Mouse (Mus musculus) thymus, postnatal 25 days (tissue): Measurements from ENCODE around the gene Bcl2l11.

Experiments used
- DNase-seq: peaks from one replicate; pipeline ENCODE4 v3.0.0; 2022

Bcl2l11 gene

DNA sequence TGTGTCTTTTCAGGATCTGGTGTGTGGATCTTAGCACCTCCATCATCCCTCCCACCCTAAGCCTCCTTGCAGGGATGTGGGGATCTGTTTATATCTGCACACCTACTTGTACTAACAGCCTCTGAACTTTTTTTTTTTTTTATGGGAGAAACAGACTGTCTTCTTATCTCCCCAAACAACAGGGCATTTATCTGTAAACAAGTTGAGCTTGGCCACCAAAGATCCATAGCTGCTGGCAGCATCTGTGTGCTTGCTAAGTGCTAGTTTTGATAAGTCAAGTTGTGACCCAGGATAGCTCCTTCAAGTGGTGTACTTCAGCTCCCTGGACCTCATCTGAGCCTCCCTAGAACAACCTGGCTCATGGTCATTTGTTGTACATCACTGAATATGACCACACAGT is 18.2 kb downstream of the Bcl2l11 start:
- DNase-seq, result no peak

DNA sequence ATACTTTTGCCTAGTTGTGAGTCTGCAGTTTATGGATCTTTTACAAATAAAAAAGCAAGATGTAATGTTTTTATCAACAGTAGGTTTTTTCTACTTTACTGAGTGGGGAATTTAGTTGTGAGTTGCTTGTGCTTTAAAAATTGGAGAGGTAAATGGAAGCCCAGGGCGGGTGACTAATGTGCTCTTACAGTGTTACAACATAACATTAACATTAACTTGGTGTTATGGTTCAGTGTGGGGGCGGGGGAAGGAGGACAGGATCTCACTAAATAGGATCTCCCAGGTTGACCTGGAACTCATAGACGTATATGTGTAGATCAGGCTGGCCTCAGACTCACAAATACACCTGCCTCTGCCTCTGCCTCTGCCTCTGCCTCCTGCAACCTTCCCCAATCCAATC is 19.6 kb downstream of the Bcl2l11 start:
- no peak for DNase-seq

DNA sequence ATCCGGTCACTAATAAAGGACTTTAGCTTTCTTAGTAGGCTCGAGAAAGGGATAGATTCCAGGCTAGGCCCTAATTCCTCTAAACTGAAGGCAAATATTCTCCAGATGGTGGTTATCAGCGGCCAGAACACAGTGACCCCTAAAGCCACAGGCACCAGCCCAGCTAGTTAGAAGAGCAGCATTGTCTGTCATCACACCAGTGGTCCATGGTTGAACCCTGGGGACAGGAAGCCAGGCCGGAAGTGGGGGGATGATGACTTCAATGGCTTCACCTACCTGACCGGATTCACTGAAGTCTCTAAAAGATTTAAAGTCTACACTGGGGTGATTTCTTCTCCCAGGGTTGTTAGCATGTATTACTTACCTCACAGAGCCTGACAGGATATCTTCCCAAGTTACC is 23.8 kb downstream of the Bcl2l11 start:
- no peak for DNase-seq

DNA sequence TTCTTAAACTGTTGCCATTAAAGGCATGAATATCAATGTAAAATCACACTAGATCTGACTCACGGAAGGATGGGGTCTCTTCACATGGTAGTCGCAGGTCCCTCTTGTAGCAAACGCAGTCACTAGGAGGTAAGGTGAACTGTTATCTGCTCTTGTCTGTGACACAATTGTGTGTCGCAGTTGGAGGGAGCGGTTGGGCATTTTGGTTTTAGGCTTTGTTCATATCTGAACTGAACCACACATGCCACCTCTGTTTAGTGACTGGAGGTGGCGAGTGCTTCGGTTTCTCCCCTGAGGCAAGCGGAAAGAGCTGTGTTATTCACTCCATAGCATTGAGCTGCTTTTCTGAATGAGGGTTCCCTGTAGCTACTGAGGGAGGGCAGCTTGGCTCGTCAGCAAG is 26.4 kb downstream of the Bcl2l11 start:
- no peak for DNase-seq

DNA sequence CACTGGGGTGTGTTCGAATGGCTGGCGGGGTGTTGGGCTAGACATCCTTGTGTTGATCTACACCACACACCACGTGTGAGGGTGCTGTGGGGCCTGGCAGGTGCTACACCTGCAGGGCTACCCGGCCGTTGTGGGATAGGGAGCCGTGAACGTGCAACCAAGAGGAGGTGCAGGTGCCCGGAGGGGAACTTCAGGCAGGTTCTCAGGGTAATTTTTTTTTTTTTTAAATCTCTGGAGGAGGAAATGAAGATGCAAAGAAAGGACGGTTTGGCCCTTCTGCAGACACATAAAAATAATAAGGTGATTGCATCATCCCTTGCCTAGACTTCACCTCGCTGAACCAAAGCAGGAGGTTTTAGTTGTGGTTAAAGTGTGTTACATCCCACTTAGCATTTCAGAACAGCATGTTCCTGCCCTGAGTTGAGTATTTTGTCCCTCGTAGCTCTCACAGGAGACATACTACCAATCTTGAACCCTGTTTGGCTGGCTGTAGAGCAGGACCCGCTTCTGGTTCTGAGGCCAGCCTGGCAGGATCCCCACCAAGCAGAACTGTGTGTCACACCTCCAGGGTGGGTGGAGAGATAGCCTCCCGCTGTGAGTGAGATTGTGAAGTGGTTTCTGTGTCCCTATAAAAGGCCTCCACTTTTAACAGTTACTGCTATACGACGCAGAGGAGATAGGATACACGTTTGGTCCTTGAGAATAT is 27.2 kb downstream of the Bcl2l11 start:
- DNase-seq, result peak; percentile 76

DNA sequence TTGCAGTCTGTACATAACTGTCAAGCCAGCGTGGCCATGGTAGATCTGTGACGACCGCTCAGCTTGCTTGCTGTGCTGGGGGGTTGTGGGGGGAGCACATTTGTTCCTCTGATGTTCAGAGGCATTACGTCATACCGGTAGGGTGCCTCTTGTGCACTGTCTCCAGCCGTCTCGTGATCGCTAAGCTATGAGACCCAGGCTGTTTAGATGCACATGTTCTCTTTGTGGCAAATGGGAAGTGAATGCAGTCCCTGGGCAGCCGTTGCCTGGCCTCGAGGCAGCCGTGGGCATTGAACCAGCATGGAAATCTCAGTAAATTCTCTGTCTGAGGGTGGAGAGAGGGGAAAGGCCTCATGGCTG is 27.7 kb downstream of the Bcl2l11 start:
- peak; percentile 65 for DNase-seq

DNA sequence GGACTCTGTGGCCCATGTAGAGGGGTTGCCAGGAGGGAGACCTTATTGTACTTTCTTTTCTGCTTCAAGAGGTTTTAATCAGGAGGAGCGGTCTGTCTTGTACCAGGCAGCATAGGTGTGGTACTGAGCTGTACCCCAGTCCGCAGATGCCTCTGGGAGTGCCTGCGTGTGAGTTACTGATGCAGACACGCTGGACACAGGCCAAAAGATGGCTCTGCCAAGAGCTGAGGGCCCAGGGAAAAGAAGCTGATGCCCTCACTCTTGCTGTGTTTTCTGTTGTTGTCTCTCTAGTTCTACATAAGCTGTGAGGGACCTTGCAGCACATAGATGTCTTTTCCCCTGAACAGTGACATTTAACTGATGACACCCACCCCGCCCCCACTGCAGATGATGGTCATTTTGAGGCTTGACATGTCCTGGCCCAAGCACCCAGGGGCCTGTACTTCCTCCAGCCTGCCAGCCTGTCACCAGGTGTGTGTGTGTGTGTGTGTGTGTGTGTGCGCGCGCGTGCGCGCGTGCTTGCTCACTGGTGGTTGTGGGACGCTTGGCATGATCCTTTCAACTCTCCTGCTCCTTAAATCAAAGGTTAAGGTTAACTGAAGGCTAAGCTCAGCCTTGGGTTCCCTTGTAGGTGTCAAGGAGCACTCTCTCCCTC is 29.7 kb downstream of the Bcl2l11 start:
- DNase-seq, result no peak

DNA sequence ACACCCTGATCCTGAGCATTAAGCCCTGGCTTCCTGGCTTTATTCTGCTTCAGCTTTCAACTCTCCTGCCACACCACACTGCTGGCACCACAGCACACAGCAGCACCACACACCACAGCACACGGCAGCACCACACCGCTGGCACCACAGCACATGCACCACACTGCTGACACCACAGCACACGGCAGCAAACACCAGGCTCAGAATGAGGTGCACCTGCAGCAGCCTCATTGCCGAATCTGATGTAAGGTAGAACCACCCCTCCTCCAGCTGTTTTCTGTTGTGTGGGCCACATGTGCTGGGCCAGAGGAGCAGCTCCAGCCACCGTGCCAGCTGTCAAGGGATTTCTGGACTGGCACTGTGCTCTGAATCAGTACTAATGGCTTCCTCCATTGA is 30.2 kb downstream of the Bcl2l11 start:
- peak; percentile 50 for DNase-seq

DNA sequence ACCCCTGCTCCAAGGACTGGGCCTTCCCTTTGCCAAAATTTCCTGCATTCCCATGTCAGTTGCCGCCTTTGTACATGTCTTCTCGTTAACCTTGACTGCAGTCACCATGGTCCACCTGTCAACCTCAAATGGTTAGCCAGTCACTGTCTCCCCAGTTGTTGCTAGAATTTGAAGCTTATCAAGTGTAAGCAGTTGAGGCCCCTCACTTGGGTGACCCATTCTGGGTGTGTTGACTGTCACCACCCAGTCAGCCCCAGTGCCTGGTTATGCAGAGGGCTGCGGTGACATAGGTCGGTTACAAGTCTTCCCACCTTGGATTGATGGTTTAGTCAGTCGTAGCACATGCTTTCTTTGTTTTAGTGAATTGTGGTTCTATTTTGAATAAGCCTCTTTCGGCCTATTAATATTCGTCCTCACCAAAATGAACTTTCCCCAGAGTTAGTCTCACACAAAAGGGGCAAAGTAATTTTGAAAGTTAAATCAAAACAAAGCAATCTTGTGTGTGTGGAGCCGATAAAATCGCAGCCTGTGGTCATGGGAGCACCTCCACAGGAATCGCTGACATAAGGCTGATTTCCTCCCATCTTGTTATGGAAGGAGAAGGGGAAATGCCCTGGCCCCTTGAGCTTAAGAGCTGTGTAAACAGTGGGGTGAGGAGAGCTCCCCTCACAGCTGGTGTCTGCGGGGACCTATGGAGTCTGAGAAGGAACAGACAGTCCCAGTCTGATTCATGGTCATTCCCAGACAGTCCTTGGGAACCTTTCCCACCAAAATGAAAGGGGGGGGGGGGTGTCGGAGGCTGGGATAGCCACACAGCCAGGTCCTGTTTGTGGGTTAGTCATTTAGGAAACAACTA is 30.9 kb downstream of the Bcl2l11 start:
- DNase-seq, result no peak

DNA sequence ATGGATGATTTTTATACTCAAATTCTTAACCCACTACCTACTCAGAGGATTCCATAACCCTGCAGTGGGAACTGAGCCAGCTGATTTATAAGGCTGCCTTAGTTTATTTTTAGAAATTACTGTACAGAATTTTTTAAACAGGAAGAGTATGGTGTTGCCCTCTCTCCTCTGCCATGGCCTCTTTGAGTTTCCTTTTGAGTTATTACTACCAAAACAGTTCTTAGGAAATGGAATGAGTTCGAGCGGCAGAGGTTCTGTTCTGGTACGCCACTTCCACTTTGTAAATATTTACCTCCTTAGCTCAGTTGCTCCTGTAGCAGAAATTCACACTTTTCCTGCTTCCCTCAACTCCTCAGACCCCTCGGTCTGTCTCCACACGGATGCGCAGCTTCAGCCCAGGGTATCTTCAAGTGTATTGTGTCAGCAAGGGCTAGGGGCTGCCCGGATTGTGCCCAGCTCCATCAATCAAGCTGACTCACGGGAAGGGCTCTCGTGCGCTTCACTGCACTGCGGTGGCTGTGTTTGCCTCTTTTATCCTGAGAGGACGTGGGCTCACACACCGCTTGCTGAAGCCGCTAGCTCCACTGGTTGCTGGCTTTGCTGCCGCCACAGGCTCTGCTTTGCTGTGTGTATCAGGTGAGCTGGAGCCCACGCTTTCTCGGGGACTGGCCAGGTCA is 33.0 kb downstream of the Bcl2l11 start:
- DNase-seq, result peak; percentile 33

DNA sequence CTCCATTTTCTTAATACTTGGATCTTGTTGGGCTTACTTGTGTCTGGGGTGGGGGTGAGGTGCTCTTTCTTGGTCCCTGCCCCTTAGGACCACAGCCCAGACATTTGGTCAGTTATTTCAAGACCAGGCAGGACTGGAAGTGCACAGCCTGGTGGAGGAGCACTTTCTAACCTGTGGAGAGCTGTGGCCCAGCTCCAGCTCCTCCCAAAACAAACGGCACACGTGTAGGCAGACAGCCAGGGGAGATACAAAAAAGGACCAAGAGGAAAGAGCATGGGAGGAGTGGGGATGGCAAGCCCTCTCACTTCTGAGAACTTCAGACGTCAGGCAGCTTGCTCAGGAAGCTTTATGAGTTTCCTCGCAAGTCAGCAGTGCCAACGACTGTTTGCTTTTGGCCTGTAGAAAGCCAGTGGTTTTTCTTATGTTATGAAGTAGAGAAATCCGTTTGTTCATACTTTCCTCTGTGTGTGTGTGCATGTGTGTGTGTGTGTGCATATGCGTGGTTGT is 33.8 kb downstream of the Bcl2l11 start:
- no peak for DNase-seq

DNA sequence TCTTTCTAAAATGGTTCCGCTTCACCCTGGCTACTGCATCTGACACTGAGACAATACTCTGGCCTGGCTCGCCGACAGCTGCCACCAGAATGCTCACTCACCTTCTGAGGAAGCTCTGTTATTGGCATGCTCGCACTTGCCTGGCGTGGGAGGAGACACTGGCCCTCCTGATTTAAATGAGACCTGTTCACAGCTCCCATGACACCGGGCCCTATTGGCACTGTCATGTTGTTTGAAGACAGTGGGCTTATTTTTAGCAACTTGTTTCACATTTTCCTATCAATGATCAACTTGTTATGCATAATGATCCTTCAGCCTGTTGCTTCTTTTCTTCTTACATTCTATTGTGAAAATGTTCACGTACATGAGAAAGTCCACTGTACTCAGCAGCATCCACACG is 37.3 kb downstream of the Bcl2l11 start:
- no peak for DNase-seq

DNA sequence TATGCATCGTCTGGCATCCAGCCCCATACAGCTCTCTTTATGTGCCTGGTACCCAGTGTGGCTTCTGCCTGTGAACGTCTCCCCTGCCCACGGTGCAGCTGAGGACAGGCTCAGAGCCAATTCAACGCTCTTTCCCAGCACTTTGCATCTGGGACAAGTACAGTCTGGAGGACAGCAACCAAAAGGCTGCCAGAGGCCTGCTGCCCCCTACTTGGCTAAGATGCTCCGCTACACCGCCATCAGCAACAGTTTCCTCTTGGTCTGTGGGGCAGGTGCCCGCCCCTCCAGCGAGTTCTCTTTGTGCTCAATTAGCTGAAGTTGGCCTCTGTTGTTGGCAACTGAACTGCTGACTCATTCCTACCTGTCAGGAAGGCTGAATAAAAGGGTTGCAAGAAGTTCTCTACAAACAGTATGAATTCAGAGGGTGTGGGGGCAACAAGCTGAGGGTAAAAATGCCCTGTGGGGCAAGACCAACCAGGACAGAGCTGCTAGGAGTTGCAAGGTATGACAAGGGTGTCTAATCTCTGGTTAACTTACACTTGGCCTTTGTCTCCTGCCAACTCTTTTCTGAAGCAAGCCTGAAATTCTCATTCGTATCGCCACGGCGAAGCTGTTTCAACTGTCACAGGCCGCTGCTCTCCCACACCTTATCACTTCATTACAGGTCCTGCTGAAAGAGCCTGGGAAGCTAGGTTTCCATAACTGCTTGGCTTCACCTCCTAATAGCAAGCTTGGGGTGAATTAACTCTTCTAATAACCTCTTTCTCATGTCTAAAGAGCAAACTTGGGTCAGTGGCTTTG is 41.0 kb downstream of the Bcl2l11 start:
- DNase-seq, result no peak

DNA sequence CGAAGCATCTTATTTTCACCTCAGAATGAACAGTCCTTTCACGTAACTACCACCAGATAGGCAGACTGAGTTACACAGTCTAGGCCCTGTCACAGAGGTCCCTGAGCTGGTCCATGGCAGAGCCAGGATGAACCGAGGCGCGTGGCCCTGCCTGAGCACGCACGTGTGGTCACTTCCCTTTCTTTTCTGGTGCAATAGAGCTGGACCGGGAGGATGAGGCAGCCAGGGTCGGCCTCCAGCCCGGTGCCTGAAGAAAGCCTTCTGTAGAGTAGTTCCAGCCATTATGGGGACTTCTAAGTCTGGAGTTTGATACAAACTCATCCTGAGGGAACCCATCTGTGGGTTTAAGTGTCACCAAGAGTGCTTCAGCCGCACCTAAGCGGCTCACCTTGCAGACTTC is 42.1 kb downstream of the Bcl2l11 start:
- DNase-seq, result no peak

DNA sequence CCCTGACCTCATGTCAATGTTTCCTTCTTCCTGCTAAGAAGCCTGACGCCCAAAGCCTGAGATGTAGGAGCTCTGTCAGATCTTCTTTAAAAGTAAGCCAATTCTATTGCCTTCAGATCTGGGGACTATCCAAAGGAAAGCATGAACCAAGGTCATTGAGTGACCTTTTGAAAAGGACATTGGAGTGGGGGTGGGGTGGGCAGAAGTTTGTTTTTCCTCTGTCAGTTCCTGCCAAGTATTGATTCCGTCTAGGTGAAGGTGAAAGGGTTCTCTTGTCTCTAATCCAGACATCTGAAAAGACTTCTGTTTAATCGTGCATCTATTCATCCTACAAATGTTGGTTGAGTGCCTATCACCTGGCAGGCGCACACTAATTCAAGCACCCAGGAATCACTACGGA is 43.6 kb downstream of the Bcl2l11 start:
- no peak for DNase-seq

DNA sequence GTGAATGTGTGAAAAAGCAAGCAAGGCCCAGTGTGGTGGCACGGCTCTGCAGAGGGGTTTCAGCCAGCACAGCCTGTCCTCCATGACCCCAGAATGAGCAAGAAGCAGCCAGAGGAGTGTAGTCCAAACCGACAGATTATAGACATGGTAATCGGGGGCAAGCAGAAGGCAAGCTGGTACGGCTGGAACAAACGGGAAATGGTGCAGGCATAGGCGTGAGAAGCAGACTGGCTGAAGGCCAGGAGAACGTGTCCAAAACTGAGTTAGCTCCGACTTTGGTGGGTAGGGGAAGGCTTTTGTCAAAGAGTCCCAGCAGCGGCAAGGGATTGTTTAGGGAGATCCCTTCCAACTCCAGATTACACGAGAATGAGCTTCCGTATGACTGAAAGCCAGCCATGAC is 44.1 kb downstream of the Bcl2l11 start:
- DNase-seq, result no peak

DNA sequence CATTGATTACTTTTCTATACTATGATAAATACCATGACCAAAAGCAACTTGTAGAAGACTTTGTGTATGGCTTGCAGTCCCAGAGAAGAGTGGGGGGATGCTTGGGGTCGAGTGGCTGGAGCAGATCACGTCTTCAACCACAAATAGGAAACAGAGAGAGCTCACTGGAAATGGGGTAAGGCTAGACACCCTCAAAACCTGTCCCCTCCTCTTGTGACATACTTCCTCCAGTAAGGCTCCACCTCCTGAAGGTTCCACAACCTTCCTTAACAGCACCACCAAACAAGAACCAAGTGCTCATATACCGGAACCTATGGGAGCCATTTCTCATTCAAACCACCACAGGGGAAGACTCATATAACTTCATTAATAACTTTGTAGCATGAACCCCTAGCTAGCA is 44.8 kb downstream of the Bcl2l11 start:
- no peak for DNase-seq

DNA sequence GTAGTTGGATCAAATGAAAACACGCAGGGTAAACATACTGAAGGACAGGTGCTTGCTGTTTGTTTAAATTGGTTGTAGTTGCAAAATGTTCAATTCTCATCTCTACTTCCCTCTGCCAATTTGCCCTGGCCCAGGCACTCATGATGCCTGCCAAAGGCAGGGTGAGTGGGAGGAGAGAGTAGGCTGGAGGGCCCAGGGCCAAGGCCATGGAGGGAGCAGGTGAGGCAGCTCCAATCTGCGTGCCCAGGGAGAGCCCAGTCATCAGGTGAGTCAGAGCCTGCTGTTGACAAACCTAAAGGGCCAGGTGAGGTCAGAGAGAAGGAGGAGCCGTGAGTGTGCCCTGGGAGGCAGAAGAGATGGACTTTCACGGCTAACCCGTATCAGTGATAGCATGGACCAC is 46.4 kb downstream of the Bcl2l11 start:
- DNase-seq, result no peak

DNA sequence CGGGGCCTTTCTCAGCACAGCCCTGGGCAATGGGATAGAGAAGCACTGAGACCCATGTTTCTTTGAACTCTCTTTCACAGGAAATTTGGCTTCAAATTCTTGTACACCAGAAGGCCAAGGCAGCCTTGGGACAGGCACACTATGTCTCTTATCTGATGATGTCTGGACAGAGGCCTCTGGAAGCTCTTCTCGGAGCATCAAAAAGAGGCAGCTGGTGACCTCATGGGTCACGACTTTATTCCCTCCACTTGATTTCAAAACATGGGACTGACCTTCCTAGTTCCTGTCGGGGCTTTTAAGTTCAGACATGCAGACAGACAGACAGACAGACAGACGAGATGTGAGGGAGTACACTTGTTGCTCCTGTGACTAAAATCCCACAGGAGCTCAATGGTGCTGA is 48.3 kb downstream of the Bcl2l11 start:
- DNase-seq, result no peak

DNA sequence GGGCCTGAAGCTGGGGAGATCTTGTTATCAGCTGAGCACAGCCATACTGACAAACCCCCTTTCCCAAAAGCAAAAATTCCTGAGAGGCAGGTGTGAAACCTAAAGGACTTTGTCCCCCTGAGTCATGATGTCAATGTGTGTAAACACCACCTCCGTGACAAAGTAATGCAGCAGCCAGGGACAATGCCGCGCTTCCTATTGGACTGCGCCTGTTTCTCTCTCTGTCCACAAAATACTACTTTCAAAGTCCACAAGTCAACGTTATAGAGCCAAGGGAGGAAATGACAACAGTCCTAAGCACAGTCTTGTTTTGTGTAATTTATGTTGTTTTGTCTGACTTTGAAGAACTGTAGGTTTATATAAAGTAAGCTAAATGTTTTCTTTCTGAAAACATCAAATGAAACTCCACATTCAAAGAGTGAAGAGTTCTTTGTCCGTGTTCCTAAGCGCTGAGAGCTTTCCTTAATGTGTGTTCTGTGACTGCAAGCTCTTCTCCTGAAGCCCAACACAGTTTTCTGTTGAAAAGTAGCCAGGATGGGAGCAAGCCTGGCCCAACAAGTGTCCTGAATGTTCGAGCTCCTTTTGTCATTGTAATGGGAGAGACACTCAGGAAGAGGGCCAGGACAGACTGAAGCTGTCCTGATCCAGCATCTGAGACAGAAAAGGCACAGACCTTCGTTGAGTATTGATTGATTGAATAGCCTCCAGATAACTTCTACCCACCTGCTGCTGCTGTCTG is 48.9 kb downstream of the Bcl2l11 start:
- no peak for DNase-seq

DNA sequence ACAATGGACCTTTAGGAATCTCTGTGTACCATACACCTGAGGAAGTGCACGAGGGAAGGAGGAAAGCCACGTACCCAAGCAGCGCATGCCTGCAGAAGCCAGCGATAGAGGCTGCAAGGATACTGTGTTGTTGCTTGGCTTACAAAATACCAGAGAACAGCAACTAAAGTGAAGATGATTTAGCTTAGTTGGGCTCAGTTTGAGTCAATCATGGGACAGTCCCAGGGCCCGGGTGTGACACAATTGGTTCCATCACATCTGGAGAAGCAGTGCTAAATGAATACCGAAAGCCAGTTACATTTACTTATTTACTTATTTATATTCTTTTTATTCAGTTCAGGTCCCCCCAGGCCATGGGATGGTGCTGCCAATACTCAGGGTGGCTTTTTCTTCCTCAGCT is 49.8 kb downstream of the Bcl2l11 start:
- no peak for DNase-seq
